Mouse (Mus musculus) thymus, postnatal 14 days (tissue): ENCODE measurements at regions not wholly inside any gene's neighbourhood (a gene's known extent, or its start where the extent isn't known, plus 50 kb on each side); places are given as distances from the start of the nearest gene placed in this dataset.
"Not testable (repeated sequence)": the region's sequence is repeated elsewhere in the genome, so short reads cannot be mapped to it uniquely, and the experiment has no call there.

Experiments used
- DNase-seq: peaks from one replicate; pipeline ENCODE4 v3.0.0; 2021

GRCm38 (mm10) chr13:52339156-52339555, 191.9 kb downstream of the Diras2 start:
- DNase-seq: no peak

GRCm38 (mm10) chr13:52341981-52342380, 189.1 kb downstream of the Diras2 start:
- peak; percentile 59 for DNase-seq

- no peak for DNase-seq
Observed at GRCm38 (mm10) chr13:52344383-52344782, 186.7 kb downstream of the Diras2 start.

- no peak for DNase-seq
Observed at GRCm38 (mm10) chr13:52344853-52345252, 186.2 kb downstream of the Diras2 start.

- DNase-seq: no peak
Observed at GRCm38 (mm10) chr13:52345375-52346026, 185.6 kb downstream of the Diras2 start.

GRCm38 (mm10) chr13:52346027-52346375, 185.1 kb downstream of the Diras2 start:
- DNase-seq: no peak

- no peak for DNase-seq
Observed at GRCm38 (mm10) chr13:52347631-52348030, 183.4 kb downstream of the Diras2 start.

GRCm38 (mm10) chr13:52349606-52350005, 181.5 kb downstream of the Diras2 start:
- DNase-seq: no peak

- peak; percentile 53 for DNase-seq
Observed at GRCm38 (mm10) chr13:52352576-52352975, 178.5 kb downstream of the Diras2 start.

- DNase-seq: no peak
Observed at GRCm38 (mm10) chr13:52353437-52353836, 177.6 kb downstream of the Diras2 start.

GRCm38 (mm10) chr13:52353966-52354365, 177.1 kb downstream of the Diras2 start:
- no peak for DNase-seq

- not testable (repeated sequence) for DNase-seq
Observed at GRCm38 (mm10) chr13:52355921-52356320, 175.2 kb downstream of the Diras2 start.

- DNase-seq: not testable (repeated sequence)
Observed at GRCm38 (mm10) chr13:52359332-52359731, 171.7 kb downstream of the Diras2 start.

GRCm38 (mm10) chr13:52361177-52361846, 169.8 kb downstream of the Diras2 start:
- no peak for DNase-seq

GRCm38 (mm10) chr13:52362266-52362665, 168.8 kb downstream of the Diras2 start:
- no peak for DNase-seq

- DNase-seq: no peak
Observed at GRCm38 (mm10) chr13:52369851-52370250, 161.2 kb downstream of the Diras2 start.

- no peak for DNase-seq
Observed at GRCm38 (mm10) chr13:52371986-52372385, 159.1 kb downstream of the Diras2 start.

- DNase-seq: no peak
Observed at GRCm38 (mm10) chr13:52374781-52375180, 156.3 kb downstream of the Diras2 start.

GRCm38 (mm10) chr13:52378236-52378635, 152.8 kb downstream of the Diras2 start:
- DNase-seq: no peak

- DNase-seq: no peak
Observed at GRCm38 (mm10) chr13:52389271-52389670, 141.8 kb downstream of the Diras2 start.

GRCm38 (mm10) chr13:52395786-52396185, 135.3 kb downstream of the Diras2 start:
- no peak for DNase-seq

GRCm38 (mm10) chr13:52398344-52398743, 132.7 kb downstream of the Diras2 start:
- DNase-seq: no peak

- no peak for DNase-seq
Observed at GRCm38 (mm10) chr13:52399143-52399542, 131.9 kb downstream of the Diras2 start.

GRCm38 (mm10) chr13:52403805-52404204, 127.3 kb downstream of the Diras2 start:
- DNase-seq: no peak

- DNase-seq: peak; percentile 52
Observed at GRCm38 (mm10) chr13:52416301-52416700, 114.8 kb downstream of the Diras2 start.
